In genomic region chr11:52752524-52752923, GRCm38 (mm10) we compare ENCODE assay signal across 18 mouse cellular contexts. TPM values are rescaled to one million over a fixed set of nuclear protein-coding genes. Genes with fewer than 3 reads are reported as not detected.
"Had no signal": no experiment of that assay in that cellular context is flagged by ENCODE, and none has a peak within 500 bp of the region (broad histone marks: within the 10 kb centered on the region; RNA-seq: fewer than 3 reads in every experiment).

No protein-coding gene starts in this region.

- H3K4me1 ChIP-seq: liver, embryonic 15.5 days; lung, embryonic 15.5 days; midbrain, embryonic 15.5 days; stomach, embryonic 15.5 days had no signal

- H3K9ac ChIP-seq: liver, embryonic 15.5 days; liver, postnatal 0 days; lung, embryonic 15.5 days; midbrain, embryonic 13.5 days; midbrain, embryonic 15.5 days; neural tube, embryonic 12.5 days; stomach, embryonic 15.5 days had no signal

- ATAC-seq: liver, postnatal 0 days; lung, postnatal 0 days; midbrain, embryonic 13.5 days; midbrain, embryonic 15.5 days had no signal

- H3K9me3 ChIP-seq: liver, embryonic 15.5 days; lung, embryonic 15.5 days; midbrain, embryonic 13.5 days; midbrain, embryonic 15.5 days; neural tube, embryonic 12.5 days; stomach, embryonic 15.5 days had no signal

- H3K4me3 ChIP-seq: liver, embryonic 15.5 days; lung, embryonic 15.5 days; megakaryocyte, embryonic 14.5 days; midbrain, embryonic 13.5 days; midbrain, embryonic 15.5 days; neural tube, embryonic 12.5 days; stomach, embryonic 15.5 days had no signal

- DNase-seq: liver, postnatal 0 days; lung, adult 2 months; lung, postnatal 14 days; lung, postnatal 36 days; right cerebral cortex, postnatal 14 days; thymus, adult 2 months; thymus, postnatal 25 days; thymus, postnatal 4 days had no signal

- H3K27me3 ChIP-seq: liver, embryonic 15.5 days; lung, embryonic 15.5 days; midbrain, embryonic 13.5 days; midbrain, embryonic 15.5 days; stomach, embryonic 15.5 days had no signal

- H3K36me3 ChIP-seq: liver, embryonic 15.5 days; lung, embryonic 15.5 days; midbrain, embryonic 13.5 days; midbrain, embryonic 15.5 days; neural tube, embryonic 12.5 days; stomach, embryonic 15.5 days had no signal

- H3K4me2 ChIP-seq: liver, embryonic 15.5 days; lung, embryonic 15.5 days; midbrain, embryonic 13.5 days; midbrain, embryonic 15.5 days; neural tube, embryonic 12.5 days; stomach, embryonic 15.5 days had no signal

- H3K27ac ChIP-seq: liver, embryonic 15.5 days; lung, embryonic 15.5 days; macrophage; midbrain, embryonic 13.5 days; midbrain, embryonic 15.5 days; neural tube, embryonic 12.5 days; stomach, embryonic 15.5 days; stomach, postnatal 0 days had no signal

RNA-seq across cellular contexts. Expression of gene Fstl4, which starts 11.9 kb away (rescaled TPM):
- polyA plus RNA-seq: liver, postnatal 0 days; macrophage had no signal
